Mouse (Mus musculus) forebrain, embryonic 10.5 days (tissue): ENCODE measurements around the gene Cachd1. TPM values are rescaled to one million over a fixed set of nuclear protein-coding genes. Genes with fewer than 3 reads are reported as not detected.
A peak's percentile ranks its signal among the peaks of the same experiment; 100 is the strongest.

Experiments used
- DNase-seq: peaks from one replicate; pipeline ENCODE4 v3.0.0-alpha.2; 2017; ENCODE audit warnings: low spot score; ENCODE audit errors: extremely low spot score
- H3K27ac ChIP-seq: fragments of 300-500 bp; sonication (generic); 2 replicates; pipeline ENCODE4 v1.5.1; 2016; ENCODE audit warnings: mild to moderate bottlenecking
- H3K27me3 ChIP-seq: fragments of 300-500 bp; sonication (generic); 2 replicates; pipeline ENCODE4 v1.6.1; 2016; ENCODE audit warnings: mild to moderate bottlenecking; ENCODE audit not compliant: poor library complexity, severe bottlenecking
- H3K36me3 ChIP-seq: fragments of 300-500 bp; sonication (generic); replicated peaks from 2 replicates; pipeline ENCODE4 v1.6.1; 2016; ENCODE audit warnings: mild to moderate bottlenecking, moderate library complexity
- H3K4me1 ChIP-seq: fragments of 300-500 bp; sonication (generic); 2 replicates; pipeline ENCODE4 v1.6.1; 2016
- H3K4me3 ChIP-seq: fragments of 300-500 bp; sonication (generic); 2 replicates; pipeline ENCODE4 v1.5.1; 2016; ENCODE audit warnings: mild to moderate bottlenecking, moderate library complexity
- H3K9me3 ChIP-seq: fragments of 300-500 bp; sonication (generic); 2 replicates; pipeline ENCODE4 v1.6.1; 2016; ENCODE audit warnings: mild to moderate bottlenecking, moderate library complexity
- WGBS: fragments of 180-500 bp; shearing (Covaris S2); methylation state at CpG from one replicate; pipeline ENCODE4 v1.1.7; 2016; 5-methylcytosine and 5-hydroxymethylcytosine counted together
- polyA plus RNA-seq: library from polyadenylated mRNA; unstranded; fragments of >200 nt; fragmentation: Nextera tagmentation; extraction: Ambion mirVana; gene quantifications from 2 replicates; pipeline ENCODE4 v1.2.1, GENCODE M21; 2016

Cachd1 gene
- polyA plus RNA-seq, 1 experiment from 2014 or later = 25.5 TPM

DNA sequence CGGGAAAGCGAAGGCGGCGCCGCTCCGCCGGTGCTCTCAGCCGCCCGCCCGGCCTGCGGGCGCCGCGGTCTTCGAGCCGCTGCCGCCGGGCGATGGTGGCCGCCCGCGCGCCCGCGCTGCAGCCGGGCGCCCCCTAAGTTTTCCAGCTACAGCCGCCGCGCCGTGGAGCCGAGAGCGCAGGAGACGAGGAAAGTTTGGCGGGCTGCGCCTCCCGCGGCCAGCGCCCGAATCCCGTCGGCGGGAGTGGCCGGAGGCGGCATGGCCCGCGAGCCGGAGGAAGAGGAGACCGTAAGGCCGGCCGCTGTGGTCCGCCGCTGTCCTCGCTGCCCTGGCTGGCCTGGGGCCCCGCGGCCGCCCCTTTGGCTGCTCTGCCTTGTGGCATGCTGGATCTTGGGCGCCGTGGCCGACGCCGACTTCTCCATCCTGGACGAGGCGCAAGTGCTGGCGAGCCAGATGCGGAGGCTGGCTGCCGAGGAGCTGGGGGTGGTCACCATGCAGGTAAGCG lies 448 bp downstream of the Cachd1 start:
- H3K4me1 ChIP-seq = peaks cover 54% of the 10 kb centered on the region
- H3K9me3 ChIP-seq = no peaks in the 10 kb centered on the region
- no peaks in the 10 kb centered on the region for H3K36me3 ChIP-seq
- H3K4me3 ChIP-seq = peak overlapping the region; percentile 96
- H3K27ac ChIP-seq = peak overlapping the region; percentile 98
- H3K27me3 ChIP-seq = no peaks in the 10 kb centered on the region
- 2% methylated on average over 68 of the region's 68 CpGs for WGBS
- DNase-seq = no peak

DNA sequence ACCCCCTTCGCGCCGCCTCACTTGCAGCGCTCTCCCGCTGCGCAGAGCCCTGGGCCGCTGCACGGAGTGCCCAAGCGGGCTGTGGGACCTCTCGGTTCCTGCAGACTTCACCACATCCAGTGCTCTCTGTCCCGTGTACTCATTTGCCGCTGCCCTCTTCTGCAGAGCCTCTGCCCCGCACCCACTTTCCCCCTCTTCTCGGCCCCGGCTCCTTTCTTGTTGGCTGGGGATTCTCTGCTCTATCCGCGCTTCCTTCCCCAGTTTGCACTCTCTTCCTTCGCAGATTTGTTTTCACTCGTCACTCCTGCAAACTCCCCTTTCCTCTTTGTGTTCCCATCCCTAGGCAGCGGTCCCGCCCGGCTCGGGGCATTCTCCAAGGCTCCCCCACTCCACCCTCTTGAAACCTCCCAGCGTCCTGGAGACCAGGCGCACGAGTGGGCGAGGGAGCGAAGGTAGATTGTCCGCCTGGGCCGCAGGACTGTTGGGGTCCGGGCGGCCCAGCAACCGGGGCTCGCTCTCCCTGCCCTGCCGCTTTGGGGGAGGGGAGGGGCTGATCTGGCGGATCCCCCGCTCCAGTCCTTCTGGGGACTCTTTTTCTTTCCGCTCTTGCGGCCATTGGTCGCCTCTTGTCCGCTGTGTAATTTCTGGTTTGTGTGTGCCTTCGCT lies 1.0 kb downstream of the Cachd1 start:
- WGBS = 0% methylated on average over 42 of the region's 42 CpGs
- H3K9me3 ChIP-seq = no peaks in the 10 kb centered on the region
- H3K27ac ChIP-seq = peak overlapping the region; percentile 98
- H3K36me3 ChIP-seq = no peaks in the 10 kb centered on the region
- DNase-seq = peak; percentile 69
- peaks cover 59% of the 10 kb centered on the region for H3K4me1 ChIP-seq
- no peaks in the 10 kb centered on the region for H3K27me3 ChIP-seq
- H3K4me3 ChIP-seq = peak overlapping the region; percentile 96

DNA sequence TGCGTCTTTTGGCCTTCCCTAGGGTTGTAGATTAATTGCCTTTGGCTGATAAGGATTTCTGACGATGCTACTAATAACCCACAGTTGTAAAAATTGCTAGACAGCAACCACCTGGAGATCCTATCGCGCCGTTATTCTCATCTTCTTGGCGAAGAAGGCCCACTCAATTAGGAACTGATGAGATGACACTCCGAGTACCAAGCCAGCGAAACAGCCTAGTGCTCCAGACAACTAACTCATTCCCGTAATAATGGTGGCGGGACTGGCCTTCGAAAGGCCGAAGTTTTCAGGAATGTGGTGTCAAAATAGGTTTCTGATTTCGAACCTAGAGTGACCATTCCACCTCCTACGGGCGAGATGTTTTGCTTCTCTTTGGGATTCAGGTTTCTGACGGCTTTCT lies 1.6 kb downstream of the Cachd1 start:
- Histone ChIP-seq H3K4me1 (peaks cover 63% of the 10 kb centered on the region), H3K36me3 (no peaks in the 10 kb centered on the region), H3K27me3 (no peaks in the 10 kb centered on the region), H3K27ac (peak overlapping the region; percentile 98), H3K9me3 (no peaks in the 10 kb centered on the region), H3K4me3 (peak overlapping the region; percentile 96)
- DNase-seq = no peak
- WGBS = under 1% methylated on average over 16 of the region's 16 CpGs

DNA sequence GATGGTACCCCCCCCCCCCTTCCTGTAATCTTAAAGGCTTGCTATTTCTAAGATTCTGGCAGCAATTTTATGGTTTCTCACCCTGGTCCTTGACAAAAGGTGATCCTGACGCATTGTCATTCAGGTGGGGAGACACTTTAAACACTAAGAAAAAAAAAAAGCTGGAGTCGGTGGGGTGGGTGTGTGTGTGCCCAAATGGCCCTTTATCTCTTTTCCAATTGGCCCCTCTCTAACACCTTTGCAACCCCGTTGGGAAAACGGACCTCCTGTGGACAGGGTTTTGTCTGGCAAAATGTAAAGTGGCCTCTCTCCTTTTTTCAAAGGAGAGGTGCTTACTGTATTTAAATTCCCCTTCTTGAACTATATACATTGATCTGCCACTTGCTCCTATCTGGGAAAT lies 2.5 kb downstream of the Cachd1 start:
- H3K27ac ChIP-seq = peak overlapping the region; percentile 98; the same call in 1 of the 2 replicates
- H3K27me3 ChIP-seq = no peaks in the 10 kb centered on the region
- peak overlapping the region; percentile 96 for H3K4me3 ChIP-seq
- peaks cover 66% of the 10 kb centered on the region for H3K4me1 ChIP-seq
- WGBS = 3% methylated on average over 4 of the region's 4 CpGs
- DNase-seq = no peak
- no peaks in the 10 kb centered on the region for H3K9me3 ChIP-seq
- H3K36me3 ChIP-seq = peaks cover 4% of the 10 kb centered on the region

DNA sequence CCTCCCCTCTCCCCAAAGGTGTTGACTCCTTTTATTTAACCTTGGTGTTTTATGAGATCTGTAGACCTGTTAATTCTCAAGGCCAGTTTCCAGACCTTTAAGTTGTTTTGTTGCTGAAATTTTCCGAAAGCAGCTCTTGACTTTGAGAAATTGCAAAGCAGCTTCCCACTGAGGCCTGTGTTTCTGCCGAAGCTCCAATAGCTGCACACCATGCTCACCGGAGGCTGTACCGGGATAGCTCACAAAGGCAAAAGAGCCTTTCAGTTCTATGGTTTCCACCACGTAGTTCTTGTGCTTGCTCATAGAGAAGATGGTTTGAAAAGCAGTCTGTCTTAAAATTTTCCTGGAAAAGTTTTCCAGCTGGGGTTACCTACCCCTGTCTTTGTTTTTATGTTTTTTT lies 3.2 kb downstream of the Cachd1 start:
- 4% methylated on average over 5 of the region's 5 CpGs for WGBS
- Histone ChIP-seq H3K27me3 (no peaks in the 10 kb centered on the region), H3K4me3 (peak overlapping the region; percentile 96), H3K4me1 (peaks cover 66% of the 10 kb centered on the region), H3K36me3 (peaks cover 7% of the 10 kb centered on the region), H3K27ac (peak overlapping the region; percentile 98), H3K9me3 (no peaks in the 10 kb centered on the region)
- no peak for DNase-seq

DNA sequence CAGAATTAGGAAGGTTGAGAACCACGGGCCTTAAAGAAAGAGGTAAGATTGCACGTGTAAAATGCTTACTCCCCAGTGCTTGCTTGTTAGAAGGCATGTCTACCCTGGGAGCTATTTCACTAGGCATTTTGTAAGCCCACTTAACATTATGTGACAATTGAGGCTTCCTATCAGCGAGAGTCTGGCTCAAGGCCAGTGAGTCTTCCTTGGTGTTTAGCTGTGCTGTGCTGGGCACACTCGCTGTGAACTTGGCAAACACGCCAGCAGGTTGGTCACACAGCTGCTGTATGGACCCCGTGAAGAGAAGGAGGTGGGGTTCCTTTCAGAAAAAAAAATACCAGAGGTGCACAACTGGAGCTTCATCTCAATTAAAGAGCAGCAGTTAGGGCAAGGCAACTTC lies 4.4 kb downstream of the Cachd1 start:
- peak overlapping the region; percentile 35; the same call in 1 of the 2 replicates for H3K27ac ChIP-seq
- H3K36me3 ChIP-seq = peaks cover 7% of the 10 kb centered on the region
- no peak for DNase-seq
- no peaks in the 10 kb centered on the region for H3K9me3 ChIP-seq
- peak overlapping the region; percentile 96; the same call in 1 of the 2 replicates for H3K4me3 ChIP-seq
- H3K27me3 ChIP-seq = no peaks in the 10 kb centered on the region
- 77% methylated on average over 6 of the region's 6 CpGs for WGBS
- H3K4me1 ChIP-seq = peaks cover 61% of the 10 kb centered on the region

DNA sequence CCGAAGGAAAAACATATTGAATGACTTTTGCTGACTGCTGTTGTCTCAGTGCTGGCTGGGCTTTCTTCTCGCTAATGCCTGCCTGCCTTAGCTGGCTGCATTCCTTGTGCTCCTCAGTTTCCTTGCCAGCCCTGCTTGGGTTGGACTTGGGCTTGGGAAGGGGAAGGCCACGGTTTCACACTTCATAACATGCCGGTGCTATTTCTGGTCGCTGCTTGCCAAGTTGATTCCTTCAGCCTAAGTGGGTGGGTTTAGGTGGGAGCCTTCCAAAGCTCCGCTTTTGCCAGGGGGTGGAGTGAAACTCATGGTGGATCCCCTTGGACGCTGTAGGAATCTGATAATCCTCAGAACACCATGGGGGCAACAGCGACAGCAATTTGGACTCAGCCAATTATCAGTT lies 5.9 kb downstream of the Cachd1 start:
- WGBS = 64% methylated on average over 8 of the region's 8 CpGs
- H3K4me1 ChIP-seq = peaks cover 69% of the 10 kb centered on the region
- H3K9me3 ChIP-seq = no peaks in the 10 kb centered on the region
- DNase-seq = no peak
- peak overlapping the region; percentile 4; the same call in 1 of the 2 replicates for H3K4me3 ChIP-seq
- peaks cover 10% of the 10 kb centered on the region for H3K36me3 ChIP-seq
- H3K27me3 ChIP-seq = no peaks in the 10 kb centered on the region
- H3K27ac ChIP-seq = no peak overlapping the region

DNA sequence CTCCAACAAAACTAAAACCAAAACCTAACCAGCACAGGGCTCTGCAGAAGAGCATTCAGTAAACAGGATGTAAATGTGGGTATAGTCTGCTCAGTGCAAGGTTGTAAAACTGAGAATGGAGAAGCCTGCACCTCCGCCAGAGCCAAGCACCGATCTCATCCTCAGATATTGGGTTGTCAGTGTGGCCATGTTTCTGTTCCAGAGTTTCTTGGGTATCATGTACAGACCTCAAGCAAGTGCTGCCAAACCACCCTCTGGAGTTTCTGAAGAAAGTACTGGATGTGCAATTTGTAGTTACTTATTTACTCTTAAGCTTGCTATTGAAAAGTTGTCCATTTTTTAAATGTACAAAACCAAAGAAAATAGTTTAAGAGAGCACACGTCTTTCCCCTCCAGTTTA lies 6.4 kb downstream of the Cachd1 start:
- no peaks in the 10 kb centered on the region for H3K9me3 ChIP-seq
- WGBS = 88% methylated on average over 3 of the region's 3 CpGs
- H3K27me3 ChIP-seq = no peaks in the 10 kb centered on the region
- H3K36me3 ChIP-seq = peaks cover 14% of the 10 kb centered on the region
- DNase-seq = no peak
- H3K4me3 ChIP-seq = no peak overlapping the region
- peaks cover 70% of the 10 kb centered on the region for H3K4me1 ChIP-seq
- no peak overlapping the region for H3K27ac ChIP-seq

DNA sequence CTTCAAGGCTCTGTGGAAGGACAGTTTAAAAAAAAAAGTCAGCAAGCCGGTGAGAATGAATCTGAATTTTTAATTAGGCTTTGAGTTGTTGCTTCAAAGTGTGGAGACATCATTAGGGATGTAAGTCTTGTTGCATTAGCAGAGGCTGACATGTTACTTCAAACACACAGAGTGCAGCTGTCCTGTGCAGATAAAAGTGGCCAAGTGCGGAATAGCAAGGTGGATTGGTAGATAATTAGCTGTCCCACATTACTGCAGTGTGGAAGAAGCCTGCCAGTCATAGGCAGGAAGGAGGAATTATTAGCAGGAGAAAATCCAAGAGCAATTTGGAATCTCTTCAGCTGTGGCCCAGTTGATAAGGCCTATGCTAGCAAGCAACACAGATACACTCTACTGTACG lies 10.7 kb downstream of the Cachd1 start:
- WGBS = 93% methylated on average over 3 of the region's 3 CpGs
- H3K4me1 ChIP-seq = peaks cover 45% of the 10 kb centered on the region
- no peak overlapping the region for H3K4me3 ChIP-seq
- H3K9me3 ChIP-seq = no peaks in the 10 kb centered on the region
- no peak overlapping the region for H3K27ac ChIP-seq
- no peak for DNase-seq
- H3K36me3 ChIP-seq = peaks cover 29% of the 10 kb centered on the region
- H3K27me3 ChIP-seq = no peaks in the 10 kb centered on the region

DNA sequence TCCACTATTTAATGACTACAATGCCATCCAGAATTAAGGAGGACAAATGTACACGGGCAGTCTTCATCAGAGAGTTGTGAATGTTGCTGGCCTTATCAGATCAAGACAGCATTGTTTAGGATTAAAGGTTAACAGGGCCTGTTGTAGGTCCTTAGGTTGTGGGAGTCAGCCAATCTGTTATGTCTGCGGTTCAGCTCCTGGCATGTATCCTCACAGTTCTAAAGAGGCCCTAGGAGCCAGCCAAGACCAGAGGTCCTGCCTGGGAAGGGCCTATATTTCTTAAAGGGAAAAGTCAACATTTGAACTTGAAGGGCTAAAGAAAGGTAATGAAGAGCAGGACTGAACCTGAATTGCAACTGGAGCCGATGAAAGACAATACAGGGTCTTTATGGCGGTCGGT lies 13.7 kb downstream of the Cachd1 start:
- DNase-seq = no peak
- no peaks in the 10 kb centered on the region for H3K9me3 ChIP-seq
- H3K4me1 ChIP-seq = peaks cover 65% of the 10 kb centered on the region
- H3K27me3 ChIP-seq = 0 out of 2 replicates have a peak, but pooled peaks cover 4% of the 10 kb centered on the region
- H3K27ac ChIP-seq = no peak overlapping the region
- H3K36me3 ChIP-seq = peaks cover 22% of the 10 kb centered on the region
- H3K4me3 ChIP-seq = no peak overlapping the region
- WGBS = 92% methylated on average over 5 of the region's 5 CpGs

DNA sequence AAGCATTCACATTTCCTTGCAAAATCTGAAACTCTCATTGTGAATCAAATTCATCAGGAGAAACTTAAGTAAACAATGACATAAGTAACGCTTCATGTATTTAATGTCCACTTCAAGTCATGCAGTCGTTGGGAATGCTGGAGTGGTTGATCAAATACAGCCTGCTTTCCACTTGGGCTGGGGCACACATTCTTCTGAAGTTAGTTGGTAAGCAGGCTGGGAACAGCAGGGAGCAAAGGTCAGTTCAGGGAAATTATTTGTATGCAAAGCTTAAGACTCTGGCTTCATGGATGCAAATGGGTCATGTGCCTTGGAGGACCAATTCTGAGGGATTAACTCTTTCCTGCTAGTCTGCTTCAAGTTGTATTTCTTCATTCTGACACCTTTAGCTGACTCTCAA lies 16.7 kb downstream of the Cachd1 start:
- no peak for DNase-seq
- Histone ChIP-seq H3K27ac (no peak overlapping the region), H3K27me3 (0 out of 2 replicates have a peak, but pooled peaks cover 4% of the 10 kb centered on the region), H3K36me3 (peaks cover 12% of the 10 kb centered on the region; the same call in 1 of the 2 replicates), H3K9me3 (no peaks in the 10 kb centered on the region), H3K4me1 (peaks cover 73% of the 10 kb centered on the region), H3K4me3 (no peak overlapping the region; the same call in 1 of the 2 replicates)
- 5% methylated on average over 2 of the region's 2 CpGs for WGBS

DNA sequence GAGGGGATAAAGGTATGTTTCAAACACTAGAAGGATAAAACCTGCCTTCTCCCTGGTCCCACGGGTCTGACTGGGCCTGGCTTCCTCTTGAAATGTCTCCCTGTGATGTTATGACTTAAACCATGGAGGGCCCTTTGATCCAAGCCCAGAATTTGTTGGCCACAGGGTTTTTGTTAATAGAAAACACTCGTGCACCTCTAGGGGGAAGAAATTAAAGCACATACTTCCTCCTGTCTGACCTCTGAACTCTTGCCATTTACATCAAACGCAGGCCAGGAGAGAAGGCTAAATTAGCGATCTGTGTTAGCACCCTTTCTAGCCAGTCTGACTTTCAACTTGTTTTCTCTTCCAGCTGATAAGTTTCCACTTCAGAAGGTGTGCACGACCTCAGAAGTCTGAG lies 19.0 kb downstream of the Cachd1 start:
- 12% methylated on average over 5 of the region's 5 CpGs for WGBS

DNA sequence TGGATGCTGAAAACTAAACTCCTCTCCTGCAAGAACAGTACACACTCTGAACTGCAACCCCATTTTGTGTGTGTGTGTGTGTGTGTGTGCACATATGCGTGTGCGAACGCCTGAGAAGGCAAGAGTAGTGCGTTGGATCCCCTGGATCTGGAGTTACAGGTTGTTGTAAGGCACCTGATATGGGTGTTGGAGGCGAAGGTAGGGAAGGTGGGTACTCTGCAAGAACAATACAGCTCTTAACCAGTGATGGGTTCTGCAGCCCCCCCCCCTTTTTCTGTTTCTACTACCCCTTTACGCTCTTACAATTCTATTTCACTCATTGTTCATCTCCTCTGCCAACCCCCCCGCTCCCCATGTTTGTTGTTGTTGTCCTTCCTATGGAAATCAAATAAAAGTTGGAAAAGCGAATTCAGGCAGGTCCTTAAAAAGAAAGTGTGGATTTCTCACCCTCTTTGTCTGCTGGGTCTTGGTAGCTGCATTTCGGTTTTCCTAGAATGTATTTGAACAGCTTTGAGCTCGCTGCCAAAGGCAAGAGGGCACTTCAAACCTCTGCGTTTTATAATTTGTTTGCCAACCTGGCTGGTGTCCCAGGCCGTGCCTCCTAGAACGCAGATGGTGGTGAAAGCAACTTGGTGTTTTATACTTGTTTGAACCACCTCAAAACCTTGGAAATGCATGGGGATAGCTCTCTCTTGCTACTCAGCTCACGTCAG lies 24.4 kb downstream of the Cachd1 start:
- no peaks in the 10 kb centered on the region for H3K9me3 ChIP-seq
- H3K27me3 ChIP-seq = no peaks in the 10 kb centered on the region
- peaks cover 67% of the 10 kb centered on the region for H3K4me1 ChIP-seq
- 93% methylated on average over 14 of the region's 14 CpGs for WGBS
- H3K36me3 ChIP-seq = peaks cover 11% of the 10 kb centered on the region; the same call in 1 of the 2 replicates
- no peak overlapping the region for H3K4me3 ChIP-seq
- no peak for DNase-seq
- H3K27ac ChIP-seq = no peak overlapping the region

More for the DNA sequence above, 19.0 kb downstream of the Cachd1 start:
- H3K4me3 ChIP-seq = no peak overlapping the region
- no peak for DNase-seq
- H3K27ac ChIP-seq = 0 out of 2 replicates have a peak overlapping the region, but pooled peaks have one; percentile 11
- peaks cover 2% of the 10 kb centered on the region; the same call in 1 of the 2 replicates for H3K36me3 ChIP-seq
- H3K4me1 ChIP-seq = peaks cover 87% of the 10 kb centered on the region
- H3K27me3 ChIP-seq = 0 out of 2 replicates have a peak, but pooled peaks cover 4% of the 10 kb centered on the region
- H3K9me3 ChIP-seq = no peaks in the 10 kb centered on the region
